Mouse (Mus musculus) MEL-GATA-1-ER (cell line): ENCODE results near the gene Reln.

ENCODE experiments used
- DNase-seq: peaks from one replicate; pipeline ENCODE4 v3.0.0-alpha.2; 2012; ENCODE audit warnings: low read depth; ENCODE audit errors: extremely low read depth

The Reln gene

GRCm38 (mm10) chr5:22307853-22308252 is 36.6 kb downstream of the Reln start:
- DNase-seq: no peak

GRCm38 (mm10) chr5:22307072-22307471 is 37.4 kb downstream of the Reln start:
- DNase-seq: no peak

GRCm38 (mm10) chr5:22303709-22304108 is 40.8 kb downstream of the Reln start:
- DNase-seq: no peak

- DNase-seq: no peak
Measured at GRCm38 (mm10) chr5:22302309-22302708, 42.2 kb downstream of the Reln start.

- DNase-seq: no peak
Measured at GRCm38 (mm10) chr5:22300788-22301187, 43.7 kb downstream of the Reln start.

- DNase-seq: no peak
Measured at GRCm38 (mm10) chr5:22300046-22300445, 44.5 kb downstream of the Reln start.

- no peak for DNase-seq
Measured at GRCm38 (mm10) chr5:22295161-22295560, 49.3 kb downstream of the Reln start.

GRCm38 (mm10) chr5:22291409-22291808 is 53.1 kb downstream of the Reln start:
- no peak for DNase-seq

- DNase-seq: no peak
Measured at GRCm38 (mm10) chr5:22285396-22285795, 59.1 kb downstream of the Reln start.

- no peak for DNase-seq
Measured at GRCm38 (mm10) chr5:22282141-22282665, 62.3 kb downstream of the Reln start.

GRCm38 (mm10) chr5:22280534-22281164 is 63.9 kb downstream of the Reln start:
- DNase-seq: no peak

- DNase-seq: no peak
Measured at GRCm38 (mm10) chr5:22279201-22279600, 65.3 kb downstream of the Reln start.

- DNase-seq: no peak
Measured at GRCm38 (mm10) chr5:22274134-22274533, 70.4 kb downstream of the Reln start.

GRCm38 (mm10) chr5:22266489-22267301 is 77.8 kb downstream of the Reln start:
- DNase-seq: peak; percentile 2

GRCm38 (mm10) chr5:22262351-22262765 is 82.1 kb downstream of the Reln start:
- no peak for DNase-seq

- DNase-seq: no peak
Measured at GRCm38 (mm10) chr5:22255346-22255745, 89.2 kb downstream of the Reln start.

- no peak for DNase-seq
Measured at GRCm38 (mm10) chr5:22253910-22254309, 90.6 kb downstream of the Reln start.

- no peak for DNase-seq
Measured at GRCm38 (mm10) chr5:22253318-22253717, 91.2 kb downstream of the Reln start.

GRCm38 (mm10) chr5:22247850-22248249 is 96.7 kb downstream of the Reln start:
- DNase-seq: no peak

- no peak for DNase-seq
Measured at GRCm38 (mm10) chr5:22245056-22245455, 99.4 kb downstream of the Reln start.

GRCm38 (mm10) chr5:22243538-22243937 is 101.0 kb downstream of the Reln start:
- no peak for DNase-seq

GRCm38 (mm10) chr5:22241560-22241959 is 102.9 kb downstream of the Reln start:
- DNase-seq: no peak

GRCm38 (mm10) chr5:22236801-22237200 is 107.7 kb downstream of the Reln start:
- no peak for DNase-seq
